Mouse (Mus musculus): ENCODE measurements around the gene Erc1.
A peak's percentile ranks its signal among the peaks of the same experiment; 100 is the strongest.

Erc1 gene

GRCm38 (mm10) chr6:119587897-119588296 lies 260.1 kb downstream of the Erc1 start:
- no peak for DNase-seq (ENCODE audit: low read depth, low spot score)

DNA sequence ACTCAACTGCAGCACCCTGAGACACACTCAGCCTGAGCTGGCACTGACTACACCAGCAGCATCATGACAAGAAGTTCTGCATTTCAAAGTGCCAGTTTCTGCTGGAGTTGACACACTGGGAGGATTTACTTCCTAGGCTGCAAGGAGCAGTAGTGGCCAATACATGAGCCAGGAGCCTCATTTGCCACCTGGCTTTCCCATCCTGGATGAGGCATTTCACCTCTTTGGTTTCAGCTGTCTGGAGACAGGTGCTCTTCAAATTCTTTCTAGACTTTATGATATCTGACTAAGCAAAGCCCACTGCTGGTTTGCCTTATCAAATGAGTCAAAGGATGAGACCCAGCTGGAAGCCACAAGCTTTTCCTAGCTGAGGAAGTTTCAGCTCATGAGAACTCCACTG lies 260.5 kb downstream of the Erc1 start:
- DNase-seq (ENCODE audit: low read depth, low spot score), result no peak

DNA sequence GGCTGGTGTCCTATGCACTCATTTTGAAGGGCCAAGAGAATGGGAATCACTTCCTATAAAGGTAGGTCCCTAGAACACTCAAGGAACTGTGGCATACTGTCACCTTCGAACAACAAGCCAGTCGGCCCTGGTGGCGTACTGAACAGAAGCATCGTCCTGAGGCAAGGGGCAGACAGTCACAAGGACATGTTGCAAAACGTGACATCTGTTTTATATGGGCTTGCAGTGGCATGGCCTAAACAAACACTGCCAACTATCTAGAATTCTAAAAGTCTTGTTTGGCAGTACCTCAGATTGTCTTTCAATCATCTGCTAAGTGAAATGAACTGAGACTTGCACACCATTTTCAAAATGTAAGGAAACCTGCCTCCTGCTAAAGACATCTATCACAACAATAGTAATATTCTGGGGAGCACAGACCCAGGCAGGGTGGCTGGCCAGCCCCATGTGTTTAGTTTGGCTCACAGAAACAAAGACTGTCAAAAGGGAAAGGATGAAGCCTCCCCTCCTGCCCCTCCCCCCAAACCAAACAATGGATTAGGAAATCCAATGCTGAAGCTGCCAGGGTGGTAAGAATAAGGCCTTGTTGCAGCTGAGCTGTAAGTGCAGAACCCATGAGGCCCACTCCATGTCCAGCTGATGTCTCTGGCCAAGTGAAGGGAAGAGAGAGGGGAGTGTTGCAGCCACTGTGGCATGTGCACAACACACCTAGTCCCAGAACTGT lies 262.2 kb downstream of the Erc1 start:
- no peak for DNase-seq (ENCODE audit: low read depth, low spot score)

- no peak for DNase-seq (ENCODE audit: low read depth, low spot score)
Measured at GRCm38 (mm10) chr6:119584061-119584460, 263.9 kb downstream of the Erc1 start.

DNA sequence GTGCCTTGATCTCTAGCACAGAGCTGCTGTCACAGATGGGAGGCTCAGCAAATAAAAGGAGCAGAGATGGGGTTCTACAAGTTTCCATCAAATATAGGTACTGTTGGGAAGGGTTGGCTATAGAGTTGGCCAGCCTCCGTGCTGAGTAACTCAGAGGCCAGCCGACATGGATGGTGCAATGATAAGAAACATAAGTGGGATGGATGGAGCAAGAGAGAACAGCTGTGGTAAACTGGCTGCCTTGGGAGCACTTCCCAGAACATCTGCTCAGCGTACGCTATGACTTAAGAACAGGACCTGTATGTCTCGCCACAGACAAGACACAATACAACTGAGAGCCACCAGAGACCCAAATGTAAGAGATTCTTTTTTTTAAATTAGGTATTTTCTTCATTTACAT lies 264.8 kb downstream of the Erc1 start:
- no peak for DNase-seq (ENCODE audit: low read depth, low spot score)

DNA sequence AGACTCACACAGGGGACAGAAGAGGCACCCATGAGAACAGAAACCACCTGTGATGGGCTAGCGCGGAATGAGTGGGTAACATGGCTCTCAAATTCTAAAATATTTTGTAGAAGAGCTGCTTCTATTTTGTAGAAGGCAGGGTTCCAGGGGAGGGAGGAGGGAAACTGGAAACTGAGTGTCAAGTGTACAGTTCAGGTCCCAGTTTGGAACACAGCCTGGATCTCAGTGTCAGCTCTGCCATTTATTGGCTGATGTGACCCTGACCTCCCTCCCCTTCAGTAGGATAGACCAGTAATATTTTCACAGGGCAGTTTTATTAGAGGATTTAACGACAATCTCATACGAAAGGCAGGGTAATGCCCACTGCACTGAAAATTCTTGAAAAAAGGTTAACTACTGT lies 271.3 kb downstream of the Erc1 start:
- DNase-seq (ENCODE audit: low read depth, low spot score), result no peak

GRCm38 (mm10) chr6:119575331-119575730 lies 272.6 kb downstream of the Erc1 start:
- DNase-seq (ENCODE audit: low read depth, low spot score), result no peak

DNA sequence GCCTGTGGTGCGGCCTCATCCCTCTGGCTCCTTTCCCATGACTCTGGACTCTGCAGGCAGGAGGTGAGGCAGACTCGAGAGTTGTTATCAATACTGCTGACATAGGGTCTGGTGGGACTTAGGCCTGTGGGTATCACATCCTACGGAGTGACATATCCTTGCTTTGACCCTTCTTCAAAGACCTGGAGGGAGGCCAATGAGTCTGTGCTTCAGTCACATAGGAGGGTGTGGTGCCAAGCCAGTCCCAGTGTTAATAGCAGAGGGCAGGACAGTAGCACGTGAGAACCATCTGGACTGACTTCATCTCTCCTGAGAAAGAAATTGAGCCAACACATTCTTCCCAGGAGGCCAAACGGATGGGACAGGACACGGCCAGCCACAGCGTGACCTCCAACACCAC lies 275.7 kb downstream of the Erc1 start:
- no peak for DNase-seq (ENCODE audit: low read depth, low spot score)

DNA sequence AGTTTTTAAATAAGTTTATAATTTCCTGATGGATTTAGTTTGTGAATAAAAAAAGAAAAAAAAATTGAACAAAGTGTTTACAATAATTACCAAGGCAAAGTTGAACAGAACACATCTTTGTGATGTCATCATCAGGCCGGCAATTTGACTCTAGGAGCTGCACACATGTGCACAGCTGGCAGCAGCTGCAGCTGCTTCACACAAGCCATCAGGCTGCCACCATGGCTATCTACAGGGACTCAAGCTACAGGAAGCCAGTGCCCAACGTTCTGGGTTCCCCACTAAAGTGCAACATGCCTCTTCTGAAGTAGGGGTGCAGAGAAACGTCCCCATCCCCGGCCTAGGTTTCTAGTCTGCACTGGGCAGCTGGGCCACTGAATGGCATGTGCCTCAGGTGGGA lies 277.2 kb downstream of the Erc1 start:
- no peak for DNase-seq (ENCODE audit: low read depth, low spot score)

- DNase-seq (ENCODE audit: low read depth, low spot score), result no peak
Measured at GRCm38 (mm10) chr6:119568339-119568738, 279.6 kb downstream of the Erc1 start.

DNA sequence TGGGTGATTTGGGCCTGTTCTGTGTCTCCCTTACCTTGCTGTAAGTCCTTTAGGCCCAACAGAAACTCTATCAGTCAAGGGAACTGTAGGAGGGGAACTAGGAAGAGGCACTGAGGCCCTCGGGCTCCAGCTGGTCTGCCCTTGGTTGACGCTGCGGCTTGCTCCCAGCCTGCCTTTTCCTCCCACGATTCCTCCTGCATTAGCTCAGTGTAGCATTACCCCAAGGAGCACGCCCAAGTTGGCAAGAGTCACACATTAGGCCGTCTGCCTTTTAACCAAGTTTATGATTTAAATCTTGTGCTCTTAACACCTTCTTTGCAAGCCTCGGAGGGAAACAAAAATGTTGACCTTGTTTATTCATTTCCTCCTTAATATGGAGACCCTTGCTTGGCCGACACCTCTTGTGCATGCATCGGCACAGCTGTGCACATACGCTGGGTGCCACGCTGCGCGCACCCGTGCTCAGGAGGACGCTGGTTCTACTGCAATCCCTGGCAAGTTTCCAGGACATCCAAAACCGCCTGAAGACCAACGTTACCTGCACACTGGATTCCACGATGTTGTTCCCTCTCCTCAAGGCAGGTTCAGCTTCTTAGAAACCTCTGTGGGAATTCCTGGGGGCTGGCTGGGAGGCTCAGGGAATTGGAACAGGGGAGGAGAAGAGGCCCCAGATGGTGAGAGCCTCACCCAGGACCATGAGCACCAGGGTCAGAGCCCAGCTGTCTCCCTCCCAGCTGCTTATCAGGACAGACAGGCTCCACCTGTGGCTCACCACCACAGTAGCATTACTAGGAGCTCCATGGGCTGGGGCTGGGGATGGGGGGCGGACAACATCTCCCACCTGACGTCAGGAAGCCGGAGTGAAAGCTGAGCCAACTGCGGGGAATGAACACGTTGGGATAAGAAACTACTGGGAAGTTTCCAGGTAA lies 282.3 kb downstream of the Erc1 start:
- DNase-seq (ENCODE audit: low read depth, low spot score), result no peak

GRCm38 (mm10) chr6:119562558-119562957 lies 285.4 kb downstream of the Erc1 start:
- no peak for DNase-seq (ENCODE audit: low read depth, low spot score)

DNA sequence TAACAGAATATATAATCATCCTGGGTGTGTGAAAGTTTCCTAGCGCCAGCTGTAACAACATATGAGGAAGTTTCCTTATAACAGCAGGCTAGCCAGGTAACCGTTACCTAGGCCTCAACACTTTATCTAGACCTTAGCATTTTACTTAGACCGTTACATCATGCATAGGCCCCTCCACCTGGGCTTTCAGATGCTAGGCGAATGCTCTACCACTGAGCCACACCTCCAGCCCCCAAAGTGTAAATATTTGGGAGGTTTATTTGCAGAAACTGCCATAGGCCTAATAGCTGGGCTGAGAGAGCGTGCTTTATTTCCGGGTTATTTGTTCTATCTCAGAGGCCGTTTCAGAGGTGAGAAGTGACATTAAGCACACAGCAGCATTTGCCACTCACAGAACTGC lies 289.1 kb downstream of the Erc1 start:
- no peak for DNase-seq (ENCODE audit: low read depth, low spot score)

DNA sequence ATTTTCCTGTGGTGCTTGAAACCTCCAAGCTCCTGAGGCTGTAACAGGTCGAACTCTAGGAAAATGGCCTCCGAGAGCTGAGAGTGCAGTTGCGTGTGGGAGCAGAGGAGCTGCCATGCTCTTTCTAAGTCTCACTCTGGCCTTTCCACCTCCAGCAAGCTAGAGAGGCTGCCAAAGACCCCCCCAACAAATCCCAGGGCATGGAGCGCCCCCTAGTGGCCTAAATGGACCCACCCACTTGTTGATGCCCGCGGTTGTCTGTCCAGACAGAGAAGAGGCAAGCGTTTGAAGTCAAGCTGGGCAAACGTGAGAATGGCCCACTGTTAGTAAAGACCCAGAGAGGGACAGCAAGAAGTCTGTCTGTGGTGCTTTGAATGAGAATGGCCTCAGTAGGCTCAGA lies 293.5 kb downstream of the Erc1 start:
- DNase-seq (ENCODE audit: low read depth, low spot score), result no peak

DNA sequence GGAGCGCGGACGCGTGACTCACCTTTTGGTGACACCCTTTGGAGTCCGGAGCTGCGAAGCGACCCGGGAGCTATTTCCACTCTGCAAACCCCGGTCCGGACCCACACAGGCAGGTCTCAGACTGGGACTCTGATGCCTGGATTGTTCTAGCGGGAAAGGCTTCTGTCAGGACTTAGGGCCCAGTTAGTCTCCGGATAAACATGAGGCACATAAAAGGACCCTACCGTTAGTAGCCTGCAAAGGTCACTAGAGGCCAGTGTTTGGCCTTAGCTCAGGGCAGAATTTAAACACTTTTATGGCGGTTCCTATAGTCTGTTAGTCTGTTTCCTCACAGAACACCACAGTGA lies 303.5 kb downstream of the Erc1 start:
- DNase-seq (ENCODE audit: low read depth, low spot score), result no peak

DNA sequence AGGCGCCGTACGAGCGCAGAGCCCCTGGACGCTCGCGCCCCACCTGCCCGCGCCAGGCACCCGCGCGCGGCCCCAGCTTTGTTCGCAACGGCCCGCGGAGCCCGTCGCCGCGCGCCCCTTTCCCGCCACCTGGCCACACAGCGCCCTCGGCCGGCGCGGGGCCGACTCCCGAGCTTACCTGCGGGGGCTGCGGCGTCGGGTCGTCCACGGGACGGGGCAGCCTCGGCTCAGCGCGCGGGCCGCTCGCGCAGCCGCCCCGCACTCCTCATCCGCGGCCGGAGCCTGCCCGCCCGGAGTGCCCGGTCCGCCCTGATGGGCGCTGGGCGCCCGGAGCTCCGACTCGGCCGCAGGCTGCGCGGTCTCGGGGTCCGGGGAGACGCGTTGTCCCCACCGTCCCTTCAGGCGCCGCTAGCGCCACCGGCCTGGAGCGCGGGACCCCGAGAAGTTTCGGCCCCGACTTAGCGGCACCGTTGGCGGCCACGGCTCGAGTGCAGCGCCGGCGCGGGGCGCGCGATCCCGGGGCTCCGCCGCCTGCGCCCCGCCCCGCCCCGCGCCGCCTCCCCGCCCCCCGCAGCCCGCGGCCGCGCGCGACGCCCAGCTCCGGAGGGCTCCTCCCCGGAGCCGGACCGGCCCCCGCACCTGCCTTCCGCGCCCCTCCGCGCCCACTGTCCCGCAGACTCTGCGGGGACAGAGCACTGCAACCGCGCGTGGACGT lies 304.0 kb downstream of the Erc1 start, which contains the start of gene Wnt5b:
Gene Wnt5b (minus strand): TSS at position 545 of the 715 bp plus-strand sequence.
- DNase-seq (ENCODE audit: low read depth, low spot score), result peak; percentile 19

DNA sequence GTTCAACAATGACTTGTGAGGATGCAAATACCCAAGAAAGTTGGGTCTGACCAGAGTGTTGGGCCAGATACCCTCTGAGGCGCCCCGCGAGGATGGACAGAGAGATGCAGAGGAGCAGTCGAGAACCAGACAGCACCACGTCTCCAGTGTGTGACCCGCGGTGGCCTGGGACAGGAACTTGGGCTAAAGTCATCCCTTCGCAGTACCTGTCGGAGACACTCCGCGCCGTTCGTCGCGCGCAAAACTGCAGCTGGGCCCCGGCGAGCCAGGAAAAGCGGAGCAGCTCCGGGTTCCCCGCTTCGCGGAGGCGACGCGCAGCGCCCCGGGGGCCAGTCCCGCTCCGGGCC lies 304.5 kb downstream of the Erc1 start:
- peak; percentile 5 for DNase-seq (ENCODE audit: low read depth, low spot score)

- DNase-seq (ENCODE audit: low read depth, low spot score), result no peak
Measured at GRCm38 (mm10) chr6:119535867-119536266, 312.1 kb downstream of the Erc1 start.

GRCm38 (mm10) chr6:119533170-119533709 lies 314.7 kb downstream of the Erc1 start:
- DNase-seq (ENCODE audit: low read depth, low spot score), result no peak

DNA sequence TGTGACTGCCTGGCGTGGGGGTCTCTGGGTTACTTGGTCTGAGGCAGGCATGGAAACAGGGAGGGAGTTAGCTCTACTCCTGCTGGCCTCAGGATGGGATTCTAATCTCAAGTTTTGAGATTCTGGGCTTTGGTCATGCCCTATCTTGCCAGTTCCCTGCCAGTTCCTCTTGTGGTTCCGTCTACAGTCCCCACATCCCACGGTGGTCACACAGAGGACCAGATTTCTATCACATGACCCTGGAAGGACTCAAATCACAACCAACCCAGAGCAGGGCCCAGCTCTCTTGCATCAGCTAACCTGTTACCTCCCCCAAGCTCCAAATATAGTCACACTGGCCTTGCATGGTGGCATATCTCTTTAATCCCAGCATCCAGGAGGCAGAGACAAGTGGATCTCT lies 318.3 kb downstream of the Erc1 start:
- DNase-seq (ENCODE audit: low read depth, low spot score), result no peak

- no peak for DNase-seq (ENCODE audit: low read depth, low spot score)
Measured at GRCm38 (mm10) chr6:119526498-119526897, 321.5 kb downstream of the Erc1 start.

- DNase-seq (ENCODE audit: low read depth, low spot score), result peak; percentile 25
Measured at GRCm38 (mm10) chr6:119521931-119522391, 326.0 kb downstream of the Erc1 start.
